Mouse (Mus musculus) urinary bladder, postnatal 14 days (tissue): ENCODE data around the gene Eif4a3.
A peak's percentile ranks its signal among the peaks of the same experiment; 100 is the strongest.
"Not testable (repeated sequence)": the region's sequence is repeated elsewhere in the genome, so short reads cannot be mapped to it uniquely, and the experiment has no call there.

Source experiments
- DNase-seq: peaks from one replicate; pipeline ENCODE4 v3.0.0; 2021; ENCODE audit warnings: low spot score

Gene Eif4a3

DNA sequence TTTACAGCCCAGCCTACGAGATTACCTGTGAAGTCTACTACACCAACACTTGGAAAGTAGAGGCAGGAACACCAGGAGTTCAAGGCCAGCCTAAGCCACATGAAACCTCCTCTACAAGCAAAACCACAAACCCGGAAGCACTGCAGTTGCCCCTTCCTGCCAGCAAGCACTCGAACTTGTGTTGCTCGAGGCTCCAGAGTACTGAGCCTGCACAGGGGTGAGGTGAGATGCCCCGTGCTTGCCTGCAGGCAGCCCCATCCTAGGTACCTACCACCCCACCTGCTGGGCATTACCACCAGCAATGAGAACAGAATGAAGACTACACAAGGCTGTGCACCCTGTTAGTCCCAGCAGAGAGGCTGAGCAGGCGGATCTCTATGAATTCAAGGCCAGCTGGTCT is 1.9 kb downstream of the Eif4a3 start:
- no peak for DNase-seq

DNA sequence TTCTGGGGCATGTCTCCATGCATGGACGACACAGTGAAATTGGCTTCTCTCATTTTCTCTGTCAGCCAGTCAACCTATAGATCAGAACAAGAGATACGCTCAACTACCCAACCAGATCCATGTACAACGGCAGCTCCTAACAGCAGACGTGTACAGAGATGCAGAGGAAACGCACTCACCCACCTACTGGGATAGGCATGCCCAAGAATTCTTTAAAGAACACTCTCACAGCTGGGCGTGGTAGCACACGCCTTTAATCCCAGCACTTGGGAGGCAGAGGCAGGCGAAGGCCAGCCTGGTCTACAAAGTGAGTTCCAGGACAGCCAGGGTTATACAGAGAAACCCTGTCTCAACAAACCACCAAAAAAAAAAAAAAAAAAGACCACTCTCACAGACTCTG is 7.0 kb downstream of the Eif4a3 start:
- DNase-seq: not testable (repeated sequence)

DNA sequence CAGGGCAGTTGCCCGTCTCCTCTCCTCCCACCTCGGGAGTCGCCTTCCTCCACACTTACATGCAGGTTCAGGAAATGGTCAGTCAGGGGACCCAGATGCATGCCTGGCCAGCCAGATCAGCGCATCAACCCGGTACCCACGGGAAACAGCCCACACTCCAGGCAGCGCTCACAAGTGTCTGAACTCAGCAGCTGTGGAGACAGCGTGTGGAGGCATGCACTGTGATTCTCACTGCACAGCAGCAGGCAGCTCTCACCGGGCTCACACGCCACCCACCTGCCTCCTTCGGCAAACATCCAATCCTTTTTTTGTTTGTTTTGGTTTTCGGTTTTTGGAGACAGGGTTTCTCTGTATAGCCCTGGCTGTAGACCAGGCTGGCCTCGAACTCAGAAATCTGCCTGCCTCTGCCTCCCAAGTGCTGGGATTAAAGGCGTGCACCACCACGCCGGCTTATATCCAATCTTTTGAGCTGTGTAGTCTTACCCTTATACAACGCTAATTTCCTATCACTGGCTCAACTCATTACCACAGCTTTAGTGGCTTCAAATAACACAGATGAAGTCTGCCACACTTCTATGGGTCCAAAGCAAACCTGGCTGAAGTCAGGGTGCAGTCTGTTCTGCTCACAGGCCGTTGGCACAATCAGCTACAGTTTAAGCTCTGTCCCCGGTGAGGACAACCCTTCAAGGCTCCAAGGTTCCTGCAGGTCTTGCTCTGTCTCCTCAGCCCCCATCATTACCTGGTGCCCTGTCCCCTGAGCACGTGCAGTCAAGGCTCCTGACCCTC is 12.5 kb downstream of the Eif4a3 start:
- no peak for DNase-seq

DNA sequence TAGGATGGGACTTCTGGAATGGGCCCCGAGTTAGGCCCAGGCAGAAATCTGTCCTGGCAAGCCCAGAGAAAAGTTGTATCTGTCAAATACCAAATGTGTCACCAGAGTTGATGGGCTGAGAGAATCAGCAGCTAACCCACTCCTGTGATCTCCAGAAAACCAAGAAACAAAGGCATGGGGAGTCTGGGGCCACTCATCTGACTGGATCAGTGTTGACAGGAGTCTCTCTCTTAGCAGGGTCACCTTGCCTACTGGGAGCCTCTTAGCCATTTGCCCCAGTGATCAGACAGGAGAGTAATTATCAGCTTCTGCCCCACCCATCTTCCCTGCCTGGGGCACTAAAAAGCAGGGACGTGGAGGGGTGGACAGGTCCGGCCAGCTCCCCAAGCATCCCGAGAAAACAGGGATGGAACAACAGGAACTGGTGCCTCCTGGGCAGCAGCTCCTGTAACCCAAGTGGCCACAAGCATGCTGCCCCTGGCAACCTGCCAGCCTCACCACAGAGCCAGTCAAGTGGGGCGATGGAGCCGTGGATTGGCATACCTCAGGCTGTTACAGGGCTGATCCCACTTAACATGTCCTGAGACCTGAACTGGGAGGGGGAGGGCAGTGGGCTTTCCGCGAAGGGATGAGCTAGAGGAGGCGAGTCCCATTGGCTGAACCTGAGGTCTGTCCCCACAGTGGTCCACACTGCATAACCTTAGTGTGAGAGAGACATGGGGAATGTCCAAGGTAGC is 13.9 kb downstream of the Eif4a3 start:
- no peak for DNase-seq

DNA sequence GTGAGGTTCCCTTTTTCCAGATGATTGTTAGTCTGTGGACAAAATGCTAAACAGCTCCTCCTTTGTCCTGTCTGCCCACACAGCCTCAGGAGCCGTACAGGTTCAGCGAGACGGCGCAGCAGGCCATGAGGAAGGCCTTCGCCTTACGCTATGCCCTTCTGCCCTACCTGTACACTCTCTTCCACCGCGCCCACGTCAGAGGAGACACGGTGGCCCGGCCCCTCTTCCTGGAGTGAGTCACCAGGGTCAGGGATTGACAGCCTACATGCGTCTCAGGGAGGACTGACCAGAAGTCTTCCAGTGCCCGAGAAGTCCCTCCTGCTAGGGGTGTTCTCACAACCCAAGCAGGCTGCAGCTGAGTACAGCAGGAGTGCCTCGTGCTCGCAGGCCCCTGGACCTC is 18.9 kb downstream of the Eif4a3 start:
- peak; percentile 50 for DNase-seq

DNA sequence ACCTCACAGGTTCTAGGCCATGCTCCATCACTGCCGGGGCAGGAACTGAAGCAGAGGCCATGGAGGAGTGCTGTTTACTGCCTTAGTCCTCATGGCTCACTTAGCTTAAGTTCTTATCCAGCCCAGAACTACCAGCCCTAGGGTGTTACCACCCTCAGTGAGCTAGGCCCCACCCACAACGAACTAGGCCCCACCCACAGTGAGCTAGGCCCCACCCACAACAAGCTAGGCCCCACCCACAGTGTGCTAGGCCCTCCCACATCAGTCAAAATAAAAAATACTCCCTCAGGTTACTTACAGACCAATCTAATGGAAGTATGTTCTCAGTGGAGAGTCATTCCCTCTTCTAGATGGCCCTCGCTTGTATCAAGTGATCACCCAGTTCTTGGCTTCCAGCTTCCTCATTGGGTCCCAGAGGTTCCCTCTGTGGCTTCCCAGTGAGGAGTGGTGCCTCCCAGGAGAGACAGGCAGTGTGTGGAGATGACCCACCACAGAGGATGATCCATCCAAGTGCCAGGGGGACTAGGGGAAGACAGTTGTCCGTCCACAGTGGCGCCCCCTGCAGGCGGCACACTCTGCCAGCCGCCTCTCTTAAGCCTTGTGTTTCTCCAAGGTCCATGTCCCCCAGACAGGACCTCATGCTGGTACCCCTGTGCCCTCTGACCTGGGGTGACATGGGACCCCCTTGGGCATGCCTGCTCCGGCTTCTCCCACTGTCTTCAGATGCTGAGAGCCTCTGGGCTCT is 26.5 kb downstream of the Eif4a3 start:
- no peak for DNase-seq

DNA sequence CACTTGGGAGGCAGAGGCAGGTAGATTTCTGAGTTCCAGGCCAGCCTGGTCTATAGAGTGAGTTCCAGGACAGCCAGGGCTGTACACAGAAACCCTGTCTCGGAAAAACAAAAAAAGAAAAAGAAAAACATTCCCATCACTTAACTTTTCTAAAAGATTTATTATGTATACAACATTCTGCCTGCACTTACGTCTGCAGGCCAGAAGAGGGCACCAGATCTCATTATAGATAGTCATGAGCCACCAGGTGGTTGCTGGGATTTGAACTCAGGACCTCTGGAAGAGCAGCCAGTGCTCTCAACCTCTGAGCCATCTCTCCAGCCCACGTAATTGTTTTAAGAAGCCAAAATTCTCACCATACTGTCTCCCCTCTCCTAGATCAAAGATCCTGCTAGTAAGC is 27.4 kb downstream of the Eif4a3 start:
- not testable (repeated sequence) for DNase-seq

DNA sequence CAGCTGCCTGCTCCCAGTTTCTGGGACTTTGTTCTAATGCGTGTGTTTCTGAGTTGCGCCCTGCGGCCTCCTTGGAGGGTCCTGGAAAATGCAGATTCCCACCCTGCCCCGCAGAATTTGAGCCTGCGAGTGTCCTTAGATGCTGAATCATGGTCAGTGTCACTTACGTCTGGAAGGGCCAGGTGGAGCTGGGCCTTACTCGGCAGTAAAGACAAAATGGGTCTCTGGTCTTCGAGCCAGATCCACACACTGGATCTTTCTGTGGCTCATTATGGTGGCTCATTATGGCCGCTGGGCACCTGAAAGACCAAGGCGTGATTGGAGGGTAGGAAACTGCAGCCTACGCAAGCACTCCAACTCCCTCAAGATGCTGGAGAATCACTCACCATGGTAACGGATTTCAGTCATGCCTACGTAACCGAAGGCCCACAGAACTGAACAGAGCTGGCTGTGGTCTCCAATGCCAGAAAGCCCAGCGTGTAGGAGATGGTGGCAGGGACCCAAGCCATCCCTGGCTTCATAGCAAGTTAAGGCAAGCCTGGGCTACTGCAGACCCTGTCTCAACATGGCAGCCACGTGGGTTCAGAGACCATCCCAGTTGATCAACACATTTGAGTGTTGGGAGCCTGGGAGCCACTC is 31.2 kb downstream of the Eif4a3 start:
- DNase-seq: no peak

DNA sequence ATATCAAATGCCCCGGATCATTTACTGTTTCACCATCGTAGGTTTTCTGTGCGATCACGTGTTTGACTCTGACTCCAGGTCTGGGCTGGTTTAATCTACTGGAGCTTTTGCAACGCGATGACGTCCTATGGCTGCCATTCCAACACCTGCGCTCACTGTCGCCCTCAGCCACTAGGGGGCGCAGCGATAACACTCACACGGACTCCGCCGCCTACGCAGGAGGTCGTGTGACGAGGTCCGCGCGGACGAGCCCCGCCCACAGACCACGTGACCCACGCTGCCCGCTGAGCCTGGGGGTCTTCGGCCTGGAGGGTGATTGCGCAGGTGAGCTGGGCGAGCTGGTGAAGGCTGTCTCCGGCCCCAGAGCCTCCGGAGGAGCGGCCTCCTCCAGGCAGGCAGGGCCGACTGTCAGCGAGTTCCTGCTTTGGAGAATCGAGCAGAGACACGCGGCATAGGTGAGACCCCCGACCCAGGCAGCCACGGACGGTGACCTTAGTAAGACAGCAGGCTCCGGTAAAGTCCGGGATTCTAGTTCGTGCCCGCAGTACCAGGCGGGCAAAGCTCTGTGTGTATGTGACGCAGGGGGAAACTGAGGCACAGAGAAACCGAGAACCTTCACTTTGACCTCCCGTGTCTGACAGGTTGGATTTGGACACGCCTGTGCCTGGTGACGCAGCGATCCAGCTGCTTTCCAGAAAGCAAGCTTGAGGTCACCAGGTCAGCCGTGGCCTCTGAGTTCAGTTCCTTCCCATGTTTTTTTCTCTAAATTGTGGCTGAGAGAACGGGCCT is 31.9 kb downstream of the Eif4a3 start, which contains the start of gene Gaa:
Gaa (plus strand) TSS at position 120 of the 789 bp plus-strand sequence.
- peak; percentile 97 for DNase-seq

DNA sequence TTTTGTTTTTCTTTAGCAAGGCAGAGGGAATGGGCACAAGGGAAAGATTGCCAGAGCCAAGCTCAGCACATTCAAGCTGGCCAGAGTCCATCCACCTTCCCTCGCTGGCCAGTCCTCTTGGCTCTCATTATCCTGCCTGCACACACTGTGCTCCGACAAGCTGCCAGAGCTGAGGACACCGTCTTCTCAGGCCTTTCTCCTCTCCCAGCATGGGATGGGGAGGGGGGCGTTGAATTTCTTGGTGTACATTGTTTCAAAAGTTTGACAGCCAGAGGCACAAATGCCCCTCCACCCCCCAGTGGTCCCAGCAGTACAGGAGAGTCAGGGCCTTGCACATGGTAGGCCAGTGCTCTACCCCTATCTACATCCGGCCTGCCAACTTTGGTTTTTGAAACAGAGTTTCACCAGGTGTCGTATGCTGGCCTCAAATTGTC is 32.6 kb downstream of the Eif4a3 start:
- DNase-seq: peak; percentile 52

DNA sequence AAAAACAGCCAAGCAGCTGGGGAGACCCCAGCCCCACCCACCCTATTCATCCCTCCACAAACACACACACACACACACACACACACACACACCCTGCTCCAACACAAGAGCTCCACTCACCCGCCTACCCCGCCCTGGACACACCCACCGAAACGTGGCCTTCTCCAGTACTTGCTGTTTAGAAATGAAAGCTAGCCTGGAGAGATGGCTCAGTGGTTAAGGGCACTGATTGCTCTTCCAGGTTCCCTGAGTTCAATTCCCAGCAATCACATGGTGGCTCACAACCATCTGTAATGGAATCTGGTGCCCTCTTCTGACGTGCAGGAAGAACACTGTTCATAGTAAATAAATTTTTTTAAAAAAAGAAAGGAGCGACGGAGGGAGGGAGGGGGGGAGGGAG is 34.1 kb downstream of the Eif4a3 start:
- no peak for DNase-seq

DNA sequence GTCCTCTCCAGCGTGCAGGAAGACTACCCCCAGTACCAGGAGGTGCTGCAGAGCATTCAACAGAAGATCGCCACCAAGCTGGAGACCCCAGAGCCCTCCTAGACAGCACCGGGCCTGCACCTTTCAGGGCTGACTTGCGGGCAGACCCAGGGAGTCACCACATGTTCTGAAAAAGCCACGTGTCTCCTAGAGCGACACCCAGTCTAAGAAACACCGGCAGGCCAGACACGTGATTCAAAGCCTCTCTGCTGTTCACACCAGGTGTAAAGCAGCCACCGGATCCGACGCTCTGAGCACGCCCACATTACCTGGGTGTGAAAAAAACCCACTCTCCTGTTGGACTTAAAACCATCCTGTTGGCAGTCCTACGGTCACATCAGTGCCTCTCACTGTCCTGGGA is 35.5 kb downstream of the Eif4a3 start:
- DNase-seq: no peak

DNA sequence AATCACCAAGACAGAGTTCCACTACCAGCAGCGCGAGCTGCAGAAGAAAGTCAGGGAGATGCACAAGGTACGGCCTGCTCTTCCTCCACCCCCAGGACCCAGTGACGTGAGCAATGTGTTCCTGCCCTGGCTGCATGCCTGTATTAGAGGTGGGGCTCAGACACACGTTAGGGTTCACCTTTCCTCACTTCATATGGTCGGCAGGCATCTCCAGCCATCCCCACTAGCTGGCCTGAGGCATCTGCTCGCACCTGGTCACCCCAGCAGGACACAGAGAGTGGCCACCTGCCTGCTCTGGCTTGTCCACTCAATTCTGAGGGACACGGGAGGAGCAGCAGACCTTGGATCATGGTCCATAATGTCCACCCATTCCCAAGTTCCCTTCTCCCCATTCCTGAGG is 39.9 kb downstream of the Eif4a3 start:
- DNase-seq: no peak

DNA sequence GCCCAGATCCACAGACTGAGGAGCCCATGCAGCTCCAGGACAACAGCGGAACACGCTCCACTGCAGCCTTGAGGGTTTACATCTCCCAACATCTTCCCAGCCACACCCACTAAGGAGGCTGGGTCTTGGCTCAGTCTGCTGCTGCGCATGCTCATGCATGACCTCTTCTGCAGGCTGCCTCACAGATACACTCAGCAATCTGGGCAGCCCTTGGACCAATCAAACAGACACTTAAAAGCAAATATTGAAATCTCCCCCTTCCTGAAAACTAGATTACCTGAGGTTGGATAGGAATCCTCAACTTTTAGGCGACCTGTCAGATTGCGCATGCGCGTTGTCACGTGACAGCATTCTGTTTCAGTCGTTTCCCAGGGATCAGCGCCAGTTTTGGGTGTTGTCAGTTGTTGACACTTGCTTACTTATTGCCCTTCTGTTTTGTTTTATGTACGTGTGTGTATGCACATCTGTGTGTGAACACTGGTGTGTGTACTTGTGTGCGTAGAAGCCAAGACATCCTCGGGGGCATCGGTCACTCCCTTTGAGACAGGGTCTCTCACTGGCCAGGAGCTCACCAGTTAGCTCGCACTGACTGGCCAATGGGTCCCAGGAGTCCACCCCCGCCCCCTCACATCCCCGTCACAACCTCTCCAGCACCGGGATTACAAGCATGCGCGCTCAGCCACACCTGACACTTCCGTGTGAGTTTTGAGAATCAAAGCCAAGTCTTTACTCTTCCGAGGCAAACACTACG is 41.1 kb downstream of the Eif4a3 start:
- peak; percentile 75 for DNase-seq

DNA sequence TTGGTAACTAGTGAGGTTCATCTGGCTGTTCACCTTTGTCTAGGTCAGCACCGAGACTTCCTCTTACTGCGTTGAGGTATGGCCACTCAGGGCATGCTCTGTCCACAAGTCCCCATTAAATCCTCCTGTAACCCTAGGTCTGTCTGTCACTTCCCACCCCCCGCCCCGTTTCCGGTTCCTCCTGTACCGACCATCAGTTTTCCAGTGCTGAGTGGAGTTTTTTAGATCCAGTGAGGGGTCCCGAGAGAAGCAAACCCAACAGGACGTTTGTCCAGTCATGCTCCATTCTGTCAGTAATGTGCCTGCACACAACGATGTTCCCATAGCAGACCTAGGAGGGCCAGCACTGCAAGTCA is 41.7 kb downstream of the Eif4a3 start:
- no peak for DNase-seq

DNA sequence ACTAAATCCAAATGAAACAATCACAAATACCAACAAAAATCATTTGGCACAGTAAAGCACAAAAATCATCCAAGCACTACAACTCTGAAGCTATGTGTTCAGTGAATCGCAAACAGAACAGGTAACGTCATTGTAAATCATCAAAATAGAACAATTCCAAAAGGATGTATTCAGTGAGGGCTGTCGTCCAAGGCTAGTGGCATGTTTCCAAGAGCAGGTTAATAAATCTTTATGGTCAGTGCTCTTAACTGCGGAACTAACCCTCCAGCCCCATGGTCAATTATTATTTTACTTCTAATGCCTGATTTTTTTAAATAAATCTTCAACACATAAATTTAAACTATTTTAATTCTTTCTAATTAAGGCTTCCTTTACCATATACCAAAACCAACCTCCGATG is 43.3 kb downstream of the Eif4a3 start:
- not testable (repeated sequence) for DNase-seq

DNA sequence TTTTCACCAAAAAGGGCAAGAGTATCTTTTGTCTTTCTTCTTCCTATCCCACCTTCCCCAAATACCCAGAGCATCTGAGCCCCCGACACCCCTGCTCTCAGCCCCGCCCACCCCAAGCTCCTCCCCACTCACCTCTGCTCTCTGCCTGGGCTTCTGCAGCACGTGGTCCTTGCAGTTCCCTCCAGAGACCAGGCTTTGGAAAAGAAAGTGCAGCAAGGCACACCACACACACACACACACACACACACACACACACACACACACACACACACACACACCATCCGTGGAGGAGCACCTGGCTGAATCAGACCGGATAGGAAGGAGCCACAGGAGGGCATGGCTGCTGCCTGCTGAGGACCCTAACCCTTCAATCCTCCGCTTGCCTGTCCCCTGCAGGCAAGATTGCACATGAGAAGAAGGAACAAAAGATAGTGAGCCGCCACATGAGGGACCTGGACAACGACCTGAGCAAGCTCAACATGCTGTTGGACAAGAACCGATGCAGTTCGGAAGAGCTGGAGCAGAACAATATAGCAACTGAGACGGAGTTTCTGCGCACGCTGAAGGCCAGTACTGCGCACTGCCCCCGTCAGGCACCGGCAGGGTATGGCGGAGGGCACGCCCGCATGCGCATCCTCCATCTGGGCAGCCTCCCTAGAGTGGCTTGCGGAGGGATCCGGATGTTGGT is 46.9 kb downstream of the Eif4a3 start:
- peak; percentile 31 for DNase-seq

DNA sequence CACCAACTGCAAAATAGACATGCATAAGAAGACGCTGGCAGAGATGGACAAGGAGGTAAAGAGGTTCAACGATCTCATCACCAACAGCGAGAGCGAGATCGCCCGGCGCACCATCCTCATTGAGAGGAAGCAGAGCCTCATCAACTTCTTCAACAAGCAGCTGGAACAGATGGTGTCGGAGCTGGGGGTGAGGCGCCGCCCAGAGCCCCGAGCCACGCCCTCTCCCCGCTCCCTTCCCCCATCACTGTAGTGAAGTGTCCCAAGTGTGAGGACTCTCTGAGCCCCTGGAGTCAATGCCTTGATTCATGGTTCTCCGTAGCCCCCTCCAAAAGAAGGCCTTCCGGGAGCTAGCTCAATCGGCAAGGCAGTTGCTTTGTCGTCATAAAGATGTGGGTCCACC is 48.9 kb downstream of the Eif4a3 start:
- no peak for DNase-seq

DNA sequence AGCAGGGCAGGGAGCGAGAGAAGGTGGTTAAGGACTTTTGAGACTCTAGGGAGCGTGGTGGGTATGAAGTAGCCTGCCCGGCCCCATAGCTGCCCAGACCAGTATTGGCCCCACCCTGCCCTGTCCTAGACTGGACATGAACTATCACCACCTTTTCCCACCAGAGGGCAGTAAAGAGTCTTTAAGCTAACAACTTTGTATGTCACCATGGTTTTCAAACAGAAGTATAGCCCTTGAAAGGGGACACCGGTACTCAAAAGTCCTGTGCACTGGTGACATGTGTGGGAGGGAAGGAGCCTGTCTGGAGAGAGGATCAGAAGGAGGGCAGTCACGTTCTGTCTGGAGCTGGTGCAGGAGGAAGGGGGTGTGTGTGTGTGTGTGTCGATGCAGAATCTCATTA is 50.9 kb downstream of the Eif4a3 start:
- DNase-seq: peak; percentile 79

DNA sequence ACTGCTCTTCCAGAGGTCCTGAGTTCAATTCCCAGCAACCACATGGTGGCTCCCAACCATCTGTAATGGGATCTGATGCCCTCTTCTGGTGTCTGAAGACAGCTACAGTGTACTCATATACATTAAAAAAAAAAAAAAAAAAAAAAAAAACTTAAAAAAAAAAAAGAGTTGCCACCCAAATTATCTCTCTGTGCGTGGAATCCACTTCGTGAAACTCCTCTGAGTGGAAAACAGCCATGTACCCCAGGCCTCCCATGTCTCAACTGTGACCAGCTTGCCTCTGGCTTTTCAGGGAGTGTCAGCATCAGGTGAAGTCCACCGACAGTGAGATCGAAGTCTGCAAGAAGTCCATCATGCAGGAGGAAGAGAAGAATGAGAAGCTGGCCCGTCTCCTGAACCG is 54.3 kb downstream of the Eif4a3 start:
- not testable (repeated sequence) for DNase-seq
